Mouse (Mus musculus) liver, adult 2 months (tissue): ENCODE measurements at regions not wholly inside any gene's neighbourhood (a gene's known extent, or its start where the extent isn't known, plus 50 kb on each side); places are given as distances from the start of the nearest gene placed in this dataset.

Source experiments
- DNase-seq: peaks from one replicate; pipeline ENCODE4 v3.0.0-alpha.2; 2011; ENCODE audit warnings: low read depth, low spot score; ENCODE audit errors: extremely low read depth
- H3K27ac ChIP-seq: fragments of 200-500 bp; replicated peaks from 2 replicates; pipeline ENCODE4 v1.5.1; 2012; ENCODE audit warnings: low read depth, mild to moderate bottlenecking, control low read depth, inconsistent platforms, low read length; ENCODE audit not compliant: insufficient read depth
- H3K27me3 ChIP-seq: fragments of 200-500 bp; 2 replicates; pipeline ENCODE4 v1.6.1; 2012; ENCODE audit warnings: mild to moderate bottlenecking, moderate library complexity, low read length, inconsistent platforms; ENCODE audit not compliant: control insufficient read depth, insufficient read depth
- H3K36me3 ChIP-seq: fragments of 200-500 bp; 2 replicates; pipeline ENCODE4 v1.6.1; 2012; ENCODE audit warnings: low read length, inconsistent platforms; ENCODE audit not compliant: control insufficient read depth, insufficient read depth
- H3K4me1 ChIP-seq: fragments of 200-500 bp; 2 replicates; pipeline ENCODE4 v1.6.1; 2011; ENCODE audit warnings: low read length; ENCODE audit not compliant: control insufficient read depth, insufficient read depth
- H3K4me3 ChIP-seq: fragments of 200-500 bp; 2 replicates; pipeline ENCODE4 v1.5.1; 2011; ENCODE audit warnings: low read depth, mild to moderate bottlenecking, control low read depth, low read length, moderate library complexity; ENCODE audit not compliant: insufficient read depth
- H3K79me2 ChIP-seq: fragments of 200-500 bp; 2 replicates; pipeline ENCODE4 v1.6.1; 2012; ENCODE audit warnings: inconsistent platforms, mild to moderate bottlenecking, low read length, moderate library complexity; ENCODE audit not compliant: control insufficient read depth, insufficient read depth
- H3K9ac ChIP-seq: fragments of 200-500 bp; 2 replicates; pipeline ENCODE4 v1.6.1; 2012; ENCODE audit warnings: low read depth, mild to moderate bottlenecking, control low read depth, inconsistent platforms, low read length
- CTCF ChIP-seq: fragments of 200-500 bp; IDR thresholded peaks from 2 replicates; pipeline ENCODE4 v1.5.1; 2011; ENCODE audit warnings: low read depth, low read length, control low read depth
- POLR2A ChIP-seq: fragments of 200-500 bp; IDR thresholded peaks from 2 replicates; pipeline ENCODE4 v1.6.1; 2011; ENCODE audit warnings: low read length, control low read depth; ENCODE audit not compliant: insufficient read depth; ENCODE audit errors: extremely low read depth
- WGBS: fragments of 180-500 bp; shearing (Covaris S2); methylation state at CpG from one replicate; pipeline ENCODE4 v1.1.7; 2018; 5-methylcytosine and 5-hydroxymethylcytosine counted together

DNA sequence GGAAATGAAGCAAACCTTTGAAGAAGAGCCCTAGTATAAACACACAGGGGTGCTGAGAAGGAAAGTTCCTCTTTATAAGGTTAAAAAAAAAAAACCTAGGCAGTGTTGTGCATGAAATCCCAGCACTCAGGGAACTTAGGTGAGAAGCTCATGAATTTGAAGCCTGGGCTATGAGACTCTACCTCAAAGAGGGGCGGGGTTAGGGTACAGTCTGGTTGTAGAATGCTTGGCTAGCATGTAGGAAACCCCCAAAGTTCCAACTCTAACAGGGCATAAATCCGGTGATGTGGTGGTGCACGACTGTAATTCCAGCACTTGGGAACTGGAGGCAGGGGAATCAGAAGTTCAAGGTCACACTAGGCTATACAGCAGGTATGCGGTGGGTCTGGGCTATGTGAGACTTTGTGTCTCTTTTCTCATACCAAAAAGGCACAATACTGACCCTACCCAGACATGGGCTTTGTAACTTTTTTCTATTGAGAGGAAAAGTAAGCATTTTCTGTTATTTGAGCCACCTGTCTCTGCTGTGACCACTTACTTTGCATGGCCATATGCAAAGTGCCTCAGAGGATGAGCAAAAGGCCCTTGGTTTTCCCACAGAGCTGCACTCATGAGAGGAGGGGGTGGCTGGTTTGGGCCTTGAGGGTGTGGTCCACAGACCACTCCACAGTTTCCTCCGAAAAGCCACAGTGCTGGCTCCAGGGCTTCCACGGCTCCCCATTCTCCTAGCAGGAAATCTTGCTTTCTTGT lies 413.9 kb downstream of the Nucb2 start:
- no peak for DNase-seq
- TF ChIP-seq CTCF (no peak), POLR2A (no peak)
- H3K27ac ChIP-seq: no peak overlapping the region
- no peaks in the 10 kb centered on the region for H3K36me3 ChIP-seq
- 72% methylated on average over 6 of the region's 6 CpGs for WGBS
- H3K27me3 ChIP-seq: no peaks in the 10 kb centered on the region
- no peaks in the 10 kb centered on the region for H3K79me2 ChIP-seq
- H3K4me1 ChIP-seq: no peaks in the 10 kb centered on the region
- no peak overlapping the region for H3K4me3 ChIP-seq
- H3K9ac ChIP-seq: no peak overlapping the region

DNA sequence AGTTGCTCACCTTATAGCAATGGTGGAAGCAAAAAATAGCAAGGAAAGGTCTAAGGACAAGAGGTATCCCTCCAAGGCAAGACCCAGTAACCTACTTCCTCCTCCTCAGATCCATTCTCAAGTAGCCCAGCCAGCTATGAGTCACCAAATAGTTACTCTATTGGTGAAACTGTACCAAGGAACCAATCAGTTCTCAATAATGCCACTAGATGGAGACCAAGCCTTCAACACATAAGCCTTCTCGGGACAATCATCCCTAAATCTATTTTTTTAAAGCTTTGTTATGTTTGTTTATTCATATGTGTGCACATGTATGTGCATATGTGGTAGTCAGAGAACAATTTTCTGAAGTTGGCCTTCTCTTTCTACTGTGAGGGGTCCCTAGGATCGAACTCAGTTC lies 434.3 kb upstream of the Xylt1 start:
- no peak overlapping the region for H3K9ac ChIP-seq
- H3K27ac ChIP-seq: no peak overlapping the region
- no peaks in the 10 kb centered on the region for H3K4me1 ChIP-seq
- no peaks in the 10 kb centered on the region for H3K79me2 ChIP-seq
- H3K4me3 ChIP-seq: no peak overlapping the region
- no peak for DNase-seq
- 78% methylated on average over 2 of the region's 2 CpGs for WGBS
- H3K36me3 ChIP-seq: no peaks in the 10 kb centered on the region
- no peaks in the 10 kb centered on the region for H3K27me3 ChIP-seq
- TF ChIP-seq POLR2A: no peak
- TF ChIP-seq CTCF: no peak

DNA sequence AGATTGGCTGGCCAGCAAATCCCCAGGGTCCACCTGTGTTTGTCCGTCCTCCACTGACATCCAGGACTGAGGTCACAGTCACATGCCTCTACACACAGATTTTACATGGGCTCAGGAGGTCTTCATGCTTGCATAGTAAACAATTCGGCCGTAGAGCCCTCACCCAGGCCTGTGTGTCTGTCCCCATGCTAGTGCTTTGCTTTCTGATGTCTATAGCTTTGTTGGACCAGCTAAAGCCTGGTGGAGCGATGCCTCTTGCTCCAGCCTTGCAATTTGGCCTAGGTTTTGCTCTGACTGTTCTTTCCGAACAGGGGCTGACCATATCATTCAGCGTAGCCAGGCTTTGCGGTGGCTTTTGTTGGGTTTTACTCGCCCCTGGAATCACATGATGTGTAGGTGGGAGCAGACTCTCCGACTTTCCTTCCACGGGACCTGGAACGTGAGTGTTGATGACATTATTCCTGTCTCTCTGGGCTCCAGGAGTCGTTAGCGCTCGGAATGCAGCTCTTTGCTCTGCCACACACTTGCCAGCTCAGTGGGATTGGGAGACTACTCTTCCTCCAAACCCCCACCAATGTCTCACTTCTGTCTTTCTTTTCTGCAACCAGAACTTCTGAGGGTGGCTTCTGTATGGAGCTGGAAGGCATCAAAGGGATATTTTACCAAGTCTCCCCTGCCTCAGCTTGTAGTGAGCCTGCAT lies 421.4 kb upstream of the Xylt1 start:
- Histone ChIP-seq H3K4me3 (no peak overlapping the region), H3K9ac (no peak overlapping the region), H3K27ac (no peak overlapping the region), H3K27me3 (no peaks in the 10 kb centered on the region), H3K79me2 (no peaks in the 10 kb centered on the region), H3K36me3 (no peaks in the 10 kb centered on the region), H3K4me1 (no peaks in the 10 kb centered on the region)
- WGBS: 83% methylated on average over 14 of the region's 14 CpGs
- TF ChIP-seq POLR2A: no peak
- no peak for TF ChIP-seq CTCF
- no peak for DNase-seq

- no peak overlapping the region for H3K27ac ChIP-seq
- H3K79me2 ChIP-seq: no peaks in the 10 kb centered on the region
- no peaks in the 10 kb centered on the region for H3K4me1 ChIP-seq
- no peaks in the 10 kb centered on the region for H3K36me3 ChIP-seq
- H3K9ac ChIP-seq: no peak overlapping the region
- no peak overlapping the region for H3K4me3 ChIP-seq
- no peak for TF ChIP-seq POLR2A
- no peak for DNase-seq
- WGBS: 74% methylated on average over 6 of the region's 6 CpGs
- H3K27me3 ChIP-seq: no peaks in the 10 kb centered on the region
Observed at GRCm38 (mm10) chr7:116963839-116964238, 416.9 kb upstream of the Xylt1 start.

DNA sequence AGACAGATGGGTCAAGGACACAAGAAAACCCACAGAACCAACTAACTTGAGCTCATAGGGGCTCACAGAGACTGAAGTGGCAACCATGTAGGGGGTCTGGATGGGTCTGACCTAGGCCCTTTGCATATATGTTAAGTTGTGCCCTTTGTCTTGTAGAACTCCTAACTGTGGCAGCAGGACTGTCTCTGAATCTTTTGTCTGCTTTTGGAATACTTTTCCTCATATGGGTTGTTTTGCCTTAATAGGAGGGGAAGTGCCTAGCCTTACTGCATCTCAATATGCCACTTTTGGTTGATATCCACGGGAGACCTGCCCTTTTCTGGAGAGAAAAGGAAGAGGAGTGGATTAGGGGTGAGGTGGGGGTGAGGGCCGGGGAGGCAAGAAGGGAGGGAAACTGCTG lies 389.4 kb upstream of the Xylt1 start:
- Histone ChIP-seq H3K4me3 (no peak overlapping the region), H3K36me3 (no peaks in the 10 kb centered on the region), H3K27ac (no peak overlapping the region), H3K79me2 (no peaks in the 10 kb centered on the region), H3K27me3 (no peaks in the 10 kb centered on the region), H3K4me1 (no peaks in the 10 kb centered on the region), H3K9ac (no peak overlapping the region)
- 63% methylated on average over 2 of the region's 2 CpGs for WGBS
- no peak for DNase-seq
- TF ChIP-seq CTCF (no peak), POLR2A (no peak)

- no peaks in the 10 kb centered on the region for H3K79me2 ChIP-seq
- H3K27me3 ChIP-seq: no peaks in the 10 kb centered on the region
- no peaks in the 10 kb centered on the region for H3K4me1 ChIP-seq
- DNase-seq: no peak
- no peak overlapping the region for H3K9ac ChIP-seq
- no peaks in the 10 kb centered on the region for H3K36me3 ChIP-seq
- H3K27ac ChIP-seq: no peak overlapping the region
- TF ChIP-seq CTCF (no peak), POLR2A (no peak)
- no peak overlapping the region for H3K4me3 ChIP-seq
Observed at GRCm38 (mm10) chr7:116992166-116992565, 388.6 kb upstream of the Xylt1 start.
